Mouse (Mus musculus) ES-Bruce4 (cell line): Measurements from ENCODE around the gene Zfp473.

Experiments used
- CTCF ChIP-seq: IDR thresholded peaks from one replicate; pipeline ENCODE4 v1.8.1; 2011; ENCODE audit warnings: low read depth, low read length
- POLR2A ChIP-seq: IDR thresholded peaks from one replicate; pipeline ENCODE4 v1.8.1; 2011; ENCODE audit warnings: low read length; ENCODE audit not compliant: insufficient read depth

DNA sequence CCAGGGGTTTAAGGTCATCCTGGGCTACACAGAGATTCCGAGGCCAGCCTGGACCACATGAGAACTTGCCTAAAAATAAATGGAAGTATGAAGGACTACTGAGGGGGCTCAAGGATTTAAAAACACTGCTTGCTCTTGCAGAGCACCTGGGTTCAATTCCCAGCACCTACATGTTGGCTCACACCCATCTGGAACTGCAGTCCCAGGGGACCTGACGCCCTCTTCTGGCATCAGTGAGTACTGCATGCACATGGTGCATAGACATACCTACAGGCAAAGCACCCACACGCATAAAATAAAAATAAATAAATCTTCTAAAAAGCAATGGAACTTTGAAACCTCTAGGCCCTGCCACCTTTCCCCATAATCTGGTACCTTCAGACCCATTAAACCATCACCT, 62.0 kb downstream of the Zfp473 start:
- TF ChIP-seq CTCF (peak; percentile 60), POLR2A (no peak)
